Mouse (Mus musculus) induced T-regulatory cell, adult 2 months (primary cell): ENCODE measurements around the gene Acsbg1.
"Not testable (repeated sequence)": the region's sequence is repeated elsewhere in the genome, so short reads cannot be mapped to it uniquely, and the experiment has no call there.

ENCODE experiments used
- DNase-seq: peaks from one replicate; pipeline ENCODE4 v3.0.0-alpha.2; 2012; ENCODE audit warnings: low read depth

Acsbg1 gene

DNA sequence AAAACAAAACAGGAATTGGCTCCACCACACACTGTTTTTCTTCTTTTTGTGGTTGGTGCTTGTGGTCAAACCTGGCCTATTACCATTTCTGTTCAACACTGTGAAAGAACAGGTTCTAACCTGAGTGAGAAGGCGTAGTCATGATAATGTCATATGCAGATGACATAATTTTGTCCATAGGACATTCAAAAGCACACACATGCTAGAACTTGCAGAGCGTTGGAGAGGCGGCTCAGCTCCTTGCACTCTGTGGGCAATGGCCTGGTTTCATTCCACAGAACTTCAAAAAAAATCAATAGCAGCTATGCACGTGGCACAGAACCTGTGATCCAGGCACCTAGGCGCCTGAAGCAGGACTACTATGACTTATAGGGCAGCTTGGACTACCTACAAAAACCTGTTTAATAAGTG is 48.9 kb downstream of the Acsbg1 start:
- peak; percentile 88 for DNase-seq

- DNase-seq, result peak; percentile 63
These were observed 56.8 kb downstream of the Acsbg1 start for GRCm38 (mm10) chr9:54604886-54605285.

- DNase-seq, result no peak
These were observed 57.5 kb downstream of the Acsbg1 start for GRCm38 (mm10) chr9:54604131-54604654.

- no peak for DNase-seq
These were observed 58.8 kb downstream of the Acsbg1 start for GRCm38 (mm10) chr9:54602916-54603315.

DNA sequence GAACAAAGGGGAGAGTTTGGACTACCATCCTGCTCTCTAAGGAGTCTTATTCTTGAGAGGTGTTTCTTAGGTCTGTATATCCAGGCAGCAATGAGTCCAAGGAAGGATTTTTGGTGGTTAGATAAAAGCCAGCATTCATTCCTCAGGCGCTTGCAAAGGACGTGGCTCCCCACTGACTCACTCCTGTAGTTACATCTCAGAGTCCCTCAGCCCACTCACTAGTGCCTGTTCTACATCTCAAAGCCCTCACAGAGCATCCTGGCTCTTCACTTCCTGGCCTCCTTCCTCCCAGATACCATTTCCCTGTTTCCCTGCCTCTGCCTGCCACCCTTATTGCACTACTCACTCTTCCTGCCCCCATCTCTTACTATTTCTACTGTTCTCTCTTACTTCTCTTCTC is 59.3 kb downstream of the Acsbg1 start:
- no peak for DNase-seq

DNA sequence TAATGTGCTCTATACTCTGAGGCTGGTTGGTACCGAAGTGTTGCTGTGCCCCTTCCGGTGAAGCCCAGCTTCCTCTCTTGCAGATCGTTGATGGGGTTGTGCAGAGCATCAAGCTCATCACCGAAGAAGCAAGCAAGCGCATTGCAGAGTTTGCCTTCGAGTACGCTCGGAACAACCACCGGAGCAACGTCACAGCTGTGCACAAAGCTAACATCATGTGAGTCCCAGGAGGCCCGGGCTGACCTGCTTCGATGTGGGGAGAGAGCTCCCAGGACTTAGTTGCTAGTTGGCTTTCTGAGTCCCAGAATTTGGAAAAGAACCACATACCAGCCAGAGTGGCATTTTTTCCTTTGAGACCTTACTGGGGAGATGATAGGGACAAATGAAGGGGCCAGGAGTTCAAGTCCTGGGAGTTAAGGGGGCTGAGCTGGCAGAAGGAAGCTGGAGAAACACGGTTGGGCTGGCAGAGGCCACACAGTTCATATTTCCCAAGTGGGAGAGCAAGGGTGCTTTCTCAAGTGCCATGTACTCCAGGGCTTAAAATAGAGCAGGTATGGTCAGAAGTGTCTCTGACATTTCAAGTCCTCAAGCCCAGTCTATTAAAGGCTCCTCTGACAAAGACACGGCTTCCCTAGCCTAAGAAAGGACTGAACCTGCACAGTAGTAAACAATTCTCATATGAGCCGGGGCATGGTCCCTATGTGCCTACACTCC is 64.8 kb downstream of the Acsbg1 start:
- no peak for DNase-seq

DNA sequence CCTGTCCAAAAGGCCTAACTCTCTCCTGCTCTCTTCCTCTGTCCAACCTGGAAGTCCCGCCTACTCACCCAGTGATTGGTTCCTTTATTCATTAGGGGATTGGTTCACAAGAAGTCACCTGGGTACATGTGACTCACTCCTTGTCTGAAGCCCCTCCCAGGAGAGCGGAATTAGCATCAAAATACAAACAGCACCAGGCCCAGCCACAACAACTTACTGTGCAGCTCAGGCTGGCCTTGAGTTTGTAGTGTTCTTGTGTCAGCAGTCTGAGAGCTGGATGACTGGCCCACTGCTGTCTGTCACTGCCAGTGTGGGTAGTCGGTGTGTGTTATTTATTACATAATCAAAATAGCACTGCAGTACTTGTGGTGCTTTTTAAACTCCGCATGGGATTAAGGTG is 68.0 kb downstream of the Acsbg1 start:
- DNase-seq, result not testable (repeated sequence)

DNA sequence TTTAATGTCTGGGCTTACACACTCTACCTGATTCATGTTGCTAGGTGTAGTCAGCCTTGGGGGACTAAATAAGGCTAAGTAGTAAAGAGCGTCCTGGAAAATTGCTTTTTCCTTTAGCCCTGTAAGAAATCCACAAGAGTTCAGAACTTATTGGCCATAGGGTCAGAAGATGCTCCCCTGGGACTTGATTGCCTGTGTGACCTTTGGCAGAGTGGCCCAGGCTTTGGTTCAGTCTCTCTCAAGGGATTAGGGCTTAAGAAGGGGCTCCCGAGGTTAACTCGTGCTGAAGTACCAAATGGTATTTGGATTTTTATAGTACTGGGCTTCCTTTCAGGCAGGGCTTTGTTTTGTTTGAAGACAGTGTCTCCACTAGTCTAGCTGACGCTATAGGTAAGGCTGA is 73.8 kb downstream of the Acsbg1 start:
- no peak for DNase-seq

- peak; percentile 98 for DNase-seq
These were observed 75.2 kb downstream of the Acsbg1 start, which contains the start of gene Idh3a for GRCm38 (mm10) chr9:54586199-54587061. Gene Idh3a (plus strand): TSS chr9:54586334.

DNA sequence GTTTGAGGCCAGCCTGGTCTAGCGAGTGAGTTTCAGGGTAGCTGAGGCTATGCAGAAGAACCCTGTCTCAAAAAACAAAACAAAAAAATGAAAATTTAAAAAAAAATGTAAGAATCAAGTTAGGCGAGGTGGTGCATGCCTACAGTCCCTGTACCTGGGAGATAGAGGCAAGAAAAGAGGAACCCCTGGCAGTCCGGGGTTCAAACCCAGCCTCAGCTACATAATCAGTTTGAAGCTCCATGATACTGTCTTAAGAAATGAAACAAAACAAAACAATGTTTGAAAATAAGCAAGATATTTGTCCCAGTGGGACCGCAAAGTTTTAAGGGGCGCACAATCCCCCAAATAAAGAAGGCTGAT is 75.9 kb downstream of the Acsbg1 start:
- no peak for DNase-seq

DNA sequence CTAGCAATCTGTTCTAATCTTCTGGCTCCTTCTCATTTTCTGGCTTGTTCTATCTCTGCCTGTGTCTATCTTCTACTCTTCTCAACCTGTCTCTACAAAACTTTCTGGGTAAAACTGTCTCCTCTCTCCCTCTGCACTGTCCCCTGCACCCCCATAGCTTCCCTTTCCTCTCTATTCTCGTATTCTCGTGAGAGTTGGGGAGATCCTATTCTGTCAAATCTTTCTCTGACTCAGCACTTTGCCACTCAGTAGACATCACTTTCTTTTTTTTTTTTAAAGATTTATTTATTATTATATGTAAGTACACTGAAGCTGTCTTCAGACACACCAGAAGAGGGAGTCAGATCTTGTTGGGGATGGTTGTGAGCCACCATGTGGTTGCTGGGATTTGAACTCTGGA is 77.5 kb downstream of the Acsbg1 start:
- DNase-seq, result not testable (repeated sequence)

- no peak for DNase-seq
These were observed 78.0 kb downstream of the Acsbg1 start for GRCm38 (mm10) chr9:54583712-54584111.

- DNase-seq, result no peak
These were observed 90.4 kb downstream of the Acsbg1 start for GRCm38 (mm10) chr9:54571130-54571839.

- DNase-seq, result no peak
These were observed 92.9 kb downstream of the Acsbg1 start for GRCm38 (mm10) chr9:54568732-54569131.

DNA sequence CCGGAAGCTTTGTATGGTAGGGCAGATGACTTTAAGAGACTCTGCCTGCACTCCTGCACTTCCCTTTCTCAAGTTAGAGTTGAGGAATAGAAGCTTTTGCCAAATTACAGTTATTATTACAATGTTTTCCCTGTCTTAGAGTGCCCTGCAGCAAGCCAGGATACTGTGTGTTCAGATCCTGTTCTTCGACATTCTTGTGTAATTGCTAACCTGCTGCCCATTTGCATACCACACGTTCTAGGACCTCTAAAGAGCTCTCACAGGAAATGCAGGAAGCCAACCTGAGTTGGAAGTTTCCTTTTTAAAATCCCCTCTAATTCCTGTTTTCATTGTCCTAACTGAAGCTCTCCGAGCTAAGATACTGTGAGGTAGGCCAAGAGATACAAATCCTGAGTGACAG is 94.7 kb downstream of the Acsbg1 start:
- no peak for DNase-seq

GRCm38 (mm10) chr9:54560831-54561601 is 100.7 kb downstream of the Acsbg1 start:
- DNase-seq, result no peak

- DNase-seq, result peak; percentile 82
These were observed 101.7 kb downstream of the Acsbg1 start, which contains the start of gene Cib2 for GRCm38 (mm10) chr9:54559771-54560471. Gene Cib2 (minus strand): TSS chr9:54560218.

GRCm38 (mm10) chr9:54558731-54559130 is 102.9 kb downstream of the Acsbg1 start:
- DNase-seq, result no peak

DNA sequence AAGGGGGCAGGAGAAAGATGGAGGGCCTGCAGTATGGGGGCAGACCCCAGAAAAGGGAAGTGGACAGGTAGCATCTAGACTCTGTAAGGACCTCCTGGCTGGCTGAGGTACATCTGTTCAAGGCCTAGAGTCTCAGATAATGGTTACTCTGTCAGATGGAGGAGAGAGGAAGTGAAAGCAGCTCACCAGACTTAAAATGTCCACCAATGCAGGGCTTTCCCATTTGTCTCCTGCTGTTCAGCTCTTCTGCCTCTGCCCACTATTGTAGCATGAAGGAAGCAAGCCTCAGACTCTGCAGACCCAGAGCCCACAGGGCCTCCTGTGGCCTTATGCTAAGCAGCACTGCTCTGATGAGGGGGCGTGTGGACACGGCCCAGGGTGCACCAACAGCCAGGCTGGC is 106.6 kb downstream of the Acsbg1 start:
- DNase-seq, result no peak
